Mouse (Mus musculus) bone marrow macrophage, adult 2 months (primary cell): Measurements from ENCODE around the gene Nek8.

Source experiments
- CTCF ChIP-seq: IDR thresholded peaks from 2 replicates; pipeline ENCODE4 v1.5.1; 2012; ENCODE audit warnings: low read depth, mild to moderate bottlenecking, low read length, moderate library complexity
- POLR2A ChIP-seq: IDR thresholded peaks from 2 replicates; pipeline ENCODE4 v1.6.1; 2012; ENCODE audit warnings: mild to moderate bottlenecking, low read depth, low read length, borderline replicate concordance

- no peak for TF ChIP-seq CTCF
- TF ChIP-seq POLR2A: no peak
Measured at GRCm38 (mm10) chr11:78133915-78134314, 42.6 kb downstream of the Nek8 start.
